Mouse (Mus musculus): ENCODE data around the gene Cnr2. TPM values are rescaled to one million over a fixed set of nuclear protein-coding genes. Genes with fewer than 3 reads are reported as not detected.

The Cnr2 gene
- 0.13 and 0.17 TPM in 2 replicates for polyA plus RNA-seq (2014; fragmentation: Nextera tagmentation; extraction: Ambion mirVana)

GRCm38 (mm10) chr4:135895071-135895571, at the start of gene Cnr2:
TSS of gene Cnr2 (plus strand) at chr4:135895394.
- DNase-seq (ENCODE audit: low spot score) (no peak), ATAC-seq (ENCODE audit: low FRiP score) (no peak)
- no peak within 1 kb of the TSS for H3K27ac ChIP-seq
- 53% methylated on average over 8 of the region's 8 CpGs for WGBS
- no peaks in the 10 kb centered on the region for H3K4me1 ChIP-seq (replicated peaks; ENCODE audit: control insufficient read depth, insufficient read depth, low read length)
- no peaks in the 10 kb centered on the region for H3K9me3 ChIP-seq (ENCODE audit: control insufficient read depth, low read length)
- H3K36me3 ChIP-seq (replicated peaks; ENCODE audit: control insufficient read depth, insufficient read depth) = no peaks in the 10 kb centered on the region
- H3K4me3 ChIP-seq (replicated peaks; ENCODE audit: low read length) = no peak within 1 kb of the TSS
- no peak within 1 kb of the TSS for H3K9ac ChIP-seq
- H3K4me2 ChIP-seq (replicated peaks) = no peak within 1 kb of the TSS
- H3K27me3 ChIP-seq (ENCODE audit: control insufficient read depth, insufficient read depth, low read length) = no peaks in the 10 kb centered on the region

GRCm38 (mm10) chr4:135847581-135847980, 47.6 kb upstream of the Cnr2 start:
- WGBS = 67% methylated on average over 5 of the region's 5 CpGs
- H3K27ac ChIP-seq = no peak overlapping the region

GRCm38 (mm10) chr4:135850411-135851095, 44.6 kb upstream of the Cnr2 start:
- no peaks in the 10 kb centered on the region for H3K9me3 ChIP-seq (ENCODE audit: control insufficient read depth, low read length)
- peak overlapping the region; percentile 35 for H3K4me2 ChIP-seq (replicated peaks)
- peaks cover 22% of the 10 kb centered on the region; the same call in 1 of the 2 replicates for H3K4me1 ChIP-seq (replicated peaks; ENCODE audit: control insufficient read depth, insufficient read depth, low read length)
- peak; percentile 71 for ATAC-seq (ENCODE audit: low FRiP score)
- H3K27me3 ChIP-seq (ENCODE audit: control insufficient read depth, insufficient read depth, low read length) = no peaks in the 10 kb centered on the region
- peak; percentile 63 for DNase-seq (ENCODE audit: low spot score)
- no peak overlapping the region; the same call in 1 of the 2 replicates for H3K4me3 ChIP-seq (replicated peaks; ENCODE audit: low read length)
- H3K9ac ChIP-seq = peak overlapping the region; percentile 40
- WGBS = 26% methylated on average over 13 of the region's 13 CpGs
- peak overlapping the region; percentile 80 for H3K27ac ChIP-seq
- no peaks in the 10 kb centered on the region for H3K36me3 ChIP-seq (replicated peaks; ENCODE audit: control insufficient read depth, insufficient read depth)

More at GRCm38 (mm10) chr4:135847581-135847980, 47.6 kb upstream of the Cnr2 start:
- Histone ChIP-seq H3K9me3 (ENCODE audit: control insufficient read depth, low read length) (no peaks in the 10 kb centered on the region), H3K9ac (no peak overlapping the region), H3K36me3 (replicated peaks; ENCODE audit: control insufficient read depth, insufficient read depth) (no peaks in the 10 kb centered on the region), H3K4me1 (replicated peaks; ENCODE audit: control insufficient read depth, insufficient read depth, low read length) (peaks cover 6% of the 10 kb centered on the region; the same call in 1 of the 2 replicates), H3K27me3 (ENCODE audit: control insufficient read depth, insufficient read depth, low read length) (no peaks in the 10 kb centered on the region), H3K4me2 (replicated peaks) (no peak overlapping the region), H3K4me3 (replicated peaks; ENCODE audit: low read length) (no peak overlapping the region)
- no peak for DNase-seq (ENCODE audit: low spot score)
- ATAC-seq (ENCODE audit: low FRiP score) = no peak

- WGBS = 93% methylated on average over 9 of the region's 9 CpGs
These were observed 43.3 kb upstream of the Cnr2 start for GRCm38 (mm10) chr4:135851942-135852341.

GRCm38 (mm10) chr4:135853987-135854546, 41.1 kb upstream of the Cnr2 start:
- Histone ChIP-seq H3K4me2 (replicated peaks) (no peak overlapping the region), H3K4me3 (replicated peaks; ENCODE audit: low read length) (no peak overlapping the region), H3K27ac (peak overlapping the region; percentile 98; the same call in 1 of the 2 replicates), H3K9me3 (ENCODE audit: control insufficient read depth, low read length) (no peaks in the 10 kb centered on the region), H3K36me3 (replicated peaks; ENCODE audit: control insufficient read depth, insufficient read depth) (no peaks in the 10 kb centered on the region), H3K4me1 (replicated peaks; ENCODE audit: control insufficient read depth, insufficient read depth, low read length) (peaks cover 38% of the 10 kb centered on the region), H3K9ac (no peak overlapping the region), H3K27me3 (ENCODE audit: control insufficient read depth, insufficient read depth, low read length) (no peaks in the 10 kb centered on the region)
- WGBS = 90% methylated on average over 14 of the region's 14 CpGs
- ATAC-seq (ENCODE audit: low FRiP score) = no peak
- DNase-seq (ENCODE audit: low spot score) = no peak

More at GRCm38 (mm10) chr4:135851942-135852341, 43.3 kb upstream of the Cnr2 start:
- Histone ChIP-seq H3K4me2 (replicated peaks) (no peak overlapping the region), H3K27ac (no peak overlapping the region), H3K36me3 (replicated peaks; ENCODE audit: control insufficient read depth, insufficient read depth) (no peaks in the 10 kb centered on the region), H3K4me1 (replicated peaks; ENCODE audit: control insufficient read depth, insufficient read depth, low read length) (peaks cover 22% of the 10 kb centered on the region; the same call in 1 of the 2 replicates), H3K27me3 (ENCODE audit: control insufficient read depth, insufficient read depth, low read length) (no peaks in the 10 kb centered on the region), H3K9me3 (ENCODE audit: control insufficient read depth, low read length) (no peaks in the 10 kb centered on the region), H3K9ac (no peak overlapping the region), H3K4me3 (replicated peaks; ENCODE audit: low read length) (no peak overlapping the region)
- ATAC-seq (ENCODE audit: low FRiP score) (no peak), DNase-seq (ENCODE audit: low spot score) (no peak)

GRCm38 (mm10) chr4:135854630-135855029, 40.6 kb upstream of the Cnr2 start:
- peaks cover 44% of the 10 kb centered on the region for H3K4me1 ChIP-seq (replicated peaks; ENCODE audit: control insufficient read depth, insufficient read depth, low read length)
- peak overlapping the region; percentile 72 for H3K9ac ChIP-seq
- H3K4me2 ChIP-seq (replicated peaks) = peak overlapping the region; percentile 82
- no peak for DNase-seq (ENCODE audit: low spot score)
- no peaks in the 10 kb centered on the region for H3K27me3 ChIP-seq (ENCODE audit: control insufficient read depth, insufficient read depth, low read length)
- H3K9me3 ChIP-seq (ENCODE audit: control insufficient read depth, low read length) = no peaks in the 10 kb centered on the region
- peak overlapping the region; percentile 98 for H3K27ac ChIP-seq
- WGBS = 73% methylated on average over 11 of the region's 11 CpGs
- peak overlapping the region; percentile 84; the same call in 1 of the 2 replicates for H3K4me3 ChIP-seq (replicated peaks; ENCODE audit: low read length)
- H3K36me3 ChIP-seq (replicated peaks; ENCODE audit: control insufficient read depth, insufficient read depth) = no peaks in the 10 kb centered on the region
- ATAC-seq (ENCODE audit: low FRiP score) = no peak

GRCm38 (mm10) chr4:135855080-135855479, 40.1 kb upstream of the Cnr2 start:
- H3K27ac ChIP-seq = peak overlapping the region; percentile 98
- DNase-seq (ENCODE audit: low spot score) (no peak), ATAC-seq (ENCODE audit: low FRiP score) (peak; percentile 3; the same call in 1 of the 2 replicates)
- H3K4me3 ChIP-seq (replicated peaks; ENCODE audit: low read length) = peak overlapping the region; percentile 84
- peak overlapping the region; percentile 72 for H3K9ac ChIP-seq
- H3K27me3 ChIP-seq (ENCODE audit: control insufficient read depth, insufficient read depth, low read length) = no peaks in the 10 kb centered on the region
- H3K4me1 ChIP-seq (replicated peaks; ENCODE audit: control insufficient read depth, insufficient read depth, low read length) = peaks cover 48% of the 10 kb centered on the region
- H3K9me3 ChIP-seq (ENCODE audit: control insufficient read depth, low read length) = no peaks in the 10 kb centered on the region
- WGBS = 9% methylated on average over 6 of the region's 6 CpGs
- H3K4me2 ChIP-seq (replicated peaks) = peak overlapping the region; percentile 82
- H3K36me3 ChIP-seq (replicated peaks; ENCODE audit: control insufficient read depth, insufficient read depth) = no peaks in the 10 kb centered on the region

- H3K4me1 ChIP-seq (replicated peaks; ENCODE audit: control insufficient read depth, insufficient read depth, low read length) = peaks cover 49% of the 10 kb centered on the region
- peak within 1 kb of the TSS; percentile 98 for H3K27ac ChIP-seq
- DNase-seq (ENCODE audit: low spot score) (peak; percentile 99), ATAC-seq (ENCODE audit: low FRiP score) (peak; percentile 96)
- no peaks in the 10 kb centered on the region for H3K27me3 ChIP-seq (ENCODE audit: control insufficient read depth, insufficient read depth, low read length)
- no peaks in the 10 kb centered on the region for H3K9me3 ChIP-seq (ENCODE audit: control insufficient read depth, low read length)
- H3K36me3 ChIP-seq (replicated peaks; ENCODE audit: control insufficient read depth, insufficient read depth) = no peaks in the 10 kb centered on the region
- peak within 1 kb of the TSS; percentile 84 for H3K4me3 ChIP-seq (replicated peaks; ENCODE audit: low read length)
- WGBS = under 1% methylated on average over 63 of the region's 67 CpGs
- peak within 1 kb of the TSS; percentile 82 for H3K4me2 ChIP-seq (replicated peaks)
- peak within 1 kb of the TSS; percentile 94 for H3K9ac ChIP-seq
These were observed 39.5 kb upstream of the Cnr2 start, which contains the start of gene Srsf10 for GRCm38 (mm10) chr4:135855536-135856222. TSS of gene Srsf10 (plus strand) at chr4:135855747.
